Mouse (Mus musculus) thymus, adult 2 months (tissue): ENCODE measurements at regions not wholly inside any gene's neighbourhood (a gene's known extent, or its start where the extent isn't known, plus 50 kb on each side); places are given as distances from the start of the nearest gene placed in this dataset.

Experiments used
- CTCF ChIP-seq: fragments of 200-500 bp; IDR thresholded peaks from 2 replicates; pipeline ENCODE4 v1.5.1; 2012; ENCODE audit warnings: mild to moderate bottlenecking, control low read depth, low read length, moderate library complexity, borderline replicate concordance; ENCODE audit not compliant: control insufficient read depth, poor library complexity, insufficient read depth; ENCODE audit errors: extremely low read depth
- POLR2A ChIP-seq: fragments of 200-500 bp; IDR thresholded peaks from 2 replicates; pipeline ENCODE4 v1.6.1; 2012; ENCODE audit warnings: mild to moderate bottlenecking, low read length, control low read depth, moderate library complexity; ENCODE audit not compliant: control insufficient read depth, poor library complexity, insufficient read depth; ENCODE audit errors: extremely low read depth

GRCm38 (mm10) chr4:89518027-89518426 is 161.2 kb upstream of the Dmrta1 start:
- TF ChIP-seq CTCF (no peak), POLR2A (no peak)
